8 mouse cellular contexts compared by ENCODE assay signal in the genomic region with DNA sequence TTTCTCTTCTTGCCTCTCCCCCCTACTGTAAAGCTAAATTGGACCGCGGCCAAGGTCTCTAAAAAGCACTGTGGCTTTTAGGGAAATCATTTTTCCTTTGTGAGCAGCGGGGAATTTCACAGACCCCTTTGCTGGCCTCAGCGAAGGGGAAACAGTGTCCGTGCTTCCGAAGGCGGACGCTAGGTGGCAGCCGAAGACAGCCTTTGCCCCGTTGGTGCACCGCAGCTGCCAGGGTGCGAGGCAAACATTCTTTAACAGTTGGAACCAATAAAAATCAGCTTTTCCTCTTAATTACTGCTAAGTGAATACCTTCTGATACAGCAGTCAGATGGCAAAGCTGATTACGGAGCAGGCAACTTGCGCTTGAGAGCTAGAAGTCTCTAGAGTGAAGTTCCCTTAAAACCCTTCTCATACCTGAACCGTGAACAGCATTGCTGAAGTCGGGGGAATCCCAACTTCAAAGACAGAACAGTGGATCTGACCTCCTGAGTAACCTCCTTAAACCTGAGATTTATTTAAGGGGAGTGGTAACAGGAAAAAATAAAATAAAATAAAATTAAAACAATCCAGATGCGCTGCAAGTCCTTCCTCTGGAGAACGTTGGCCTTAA.
DNase-seq lines count a peak whose midpoint lies in the region; ATAC-seq lines count a peak whose summit lies in the region.

No protein-coding gene starts in this region.

- peaks cover 18% of the 10 kb centered on the region for H3K4me1 ChIP-seq in forebrain, embryonic 12.5 days
- H3K4me1 ChIP-seq in hindbrain, embryonic 11.5 days (replicated peaks; ENCODE audit: control insufficient read depth, insufficient read depth, low read length): no peaks in the 10 kb centered on the region
- H3K4me1 ChIP-seq in lung, embryonic 16.5 days (replicated peaks; ENCODE audit: control insufficient read depth, insufficient read depth, low read length): no peaks in the 10 kb centered on the region; the same call in 1 of the 2 replicates

- no peaks in the 10 kb centered on the region for H3K36me3 ChIP-seq in forebrain, embryonic 12.5 days (replicated peaks)
- no peaks in the 10 kb centered on the region for H3K36me3 ChIP-seq in hindbrain, embryonic 11.5 days (ENCODE audit: control insufficient read depth, insufficient read depth, low read length)
- H3K36me3 ChIP-seq in lung, embryonic 16.5 days (ENCODE audit: control insufficient read depth, insufficient read depth, low read length): no peaks in the 10 kb centered on the region

- peak overlapping the region; percentile 40; the same call in 1 of the 2 replicates for H3K9ac ChIP-seq in forebrain, embryonic 12.5 days
- H3K9ac ChIP-seq in hindbrain, embryonic 11.5 days (ENCODE audit: low read depth, low read length): peak overlapping the region; percentile 54
- H3K9ac ChIP-seq in lung, embryonic 16.5 days (ENCODE audit: low read length): peak overlapping the region; percentile 50

- WGBS in forebrain, embryonic 12.5 days: 13% methylated on average over 18 of the region's 18 CpGs
- 15% methylated on average over 18 of the region's 18 CpGs for whole genome bisulfite sequencing in hindbrain, embryonic 11.5 days
- 13% methylated on average over 18 of the region's 18 CpGs for WGBS in lung, embryonic 16.5 days

- H3K9me3 ChIP-seq in forebrain, embryonic 12.5 days: no peaks in the 10 kb centered on the region
- H3K9me3 ChIP-seq in hindbrain, embryonic 11.5 days (ENCODE audit: control insufficient read depth, low read length): no peaks in the 10 kb centered on the region
- no peaks in the 10 kb centered on the region for H3K9me3 ChIP-seq in lung, embryonic 16.5 days (ENCODE audit: control insufficient read depth, low read length)

- ATAC-seq in forebrain, embryonic 12.5 days (ENCODE audit: low FRiP score): peak; percentile 81
- peak; percentile 67; the same call in 1 of the 2 replicates for ATAC-seq in hindbrain, embryonic 11.5 days (ENCODE audit: low FRiP score)
- peak; percentile 77; the same call in 1 of the 2 replicates for ATAC-seq in lung, embryonic 16.5 days (ENCODE audit: low read depth)
- ATAC-seq in inflammation-experienced regulatory T-cells, adult 6 months: no peak

- DNase-seq in R1 (ENCODE audit: low read depth, low spot score): peak; percentile 33
- DNase-seq in c-Kit-positive CD71-positive TER-119-positive erythroid progenitor cells, embryonic 14.5 days (ENCODE audit: low spot score): peak; percentile 3
- DNase-seq in hindbrain, embryonic 11.5 days (ENCODE audit: low spot score): peak; percentile 94
- DNase-seq in layer of hippocampus, adult 9-10 months (ENCODE audit: low spot score): peak; percentile 35
- DNase-seq in retina, postnatal 7 days (ENCODE audit: low read depth, low spot score): peak; percentile 51

- H3K4me2 ChIP-seq in forebrain, embryonic 12.5 days: peak overlapping the region; percentile 47
- peak overlapping the region; percentile 38 for H3K4me2 ChIP-seq in hindbrain, embryonic 11.5 days (replicated peaks; ENCODE audit: low read depth, low read length)
- H3K4me2 ChIP-seq in lung, embryonic 16.5 days (ENCODE audit: low read depth, low read length): peak overlapping the region; percentile 64

- no peak overlapping the region for H3K27ac ChIP-seq in forebrain, embryonic 12.5 days
- no peak overlapping the region for H3K27ac ChIP-seq in hindbrain, embryonic 11.5 days (ENCODE audit: low read depth, low read length)
- no peak overlapping the region for H3K27ac ChIP-seq in lung, embryonic 16.5 days (ENCODE audit: low read length)

- H3K27me3 ChIP-seq in forebrain, embryonic 12.5 days: peaks cover 59% of the 10 kb centered on the region
- no peaks in the 10 kb centered on the region; the same call in 1 of the 2 replicates for H3K27me3 ChIP-seq in hindbrain, embryonic 11.5 days (ENCODE audit: control insufficient read depth, insufficient read depth, low read length)
- H3K27me3 ChIP-seq in lung, embryonic 16.5 days (ENCODE audit: control insufficient read depth, insufficient read depth, low read depth, low read length): no peaks in the 10 kb centered on the region; the same call in 1 of the 2 replicates

- H3K4me3 ChIP-seq in forebrain, embryonic 12.5 days (replicated peaks): peak overlapping the region; percentile 27
- peak overlapping the region; percentile 23 for H3K4me3 ChIP-seq in hindbrain, embryonic 11.5 days (ENCODE audit: low read depth, low read length)
- peak overlapping the region; percentile 36 for H3K4me3 ChIP-seq in lung, embryonic 16.5 days (ENCODE audit: low read length)

Comparison
In these comparisons a context has a peak if more than half of its experiments do, and no peak if none do; other contexts are left out.
1. DNase-seq: peak in every context shown above with its lines; median percentile 94 in hindbrain, embryonic 11.5 days; 51 in retina, postnatal 7 days; 35 in layer of hippocampus, adult 9-10 months; 33 in R1; 3 in c-Kit-positive CD71-positive TER-119-positive erythroid progenitor cells, embryonic 14.5 days.